Mouse (Mus musculus) hindbrain, embryonic 11.5 days (tissue): Measurements from ENCODE around the gene Ctsc. TPM values are rescaled to one million over a fixed set of nuclear protein-coding genes. Genes with fewer than 3 reads are reported as not detected.
A peak's percentile ranks its signal among the peaks of the same experiment; 100 is the strongest.

Source experiments
- ATAC-seq: fragments of 200-750 bp; cut with Nextera tagmentation; 2 replicates; pipeline ENCODE4 v1.8.0; 2017; ENCODE audit warnings: mild to moderate bottlenecking, moderate TSS enrichment, moderate library complexity; ENCODE audit not compliant: low FRiP score
- DNase-seq: peaks from one replicate; pipeline ENCODE4 v3.0.0-alpha.2; 2015; ENCODE audit warnings: low spot score
- H3K27ac ChIP-seq: fragments of 300-500 bp; sonication (generic); 2 replicates; pipeline ENCODE4 v1.5.1; 2014; ENCODE audit warnings: mild to moderate bottlenecking, low read depth, low read length
- H3K27me3 ChIP-seq: fragments of 300-500 bp; sonication (generic); 2 replicates; pipeline ENCODE4 v1.6.1; 2014; ENCODE audit warnings: mild to moderate bottlenecking, low read length, moderate library complexity, mixed read lengths; ENCODE audit not compliant: control insufficient read depth, insufficient read depth
- H3K36me3 ChIP-seq: fragments of 300-500 bp; sonication (generic); 2 replicates; pipeline ENCODE4 v1.6.1; 2014; ENCODE audit warnings: mild to moderate bottlenecking, low read length, moderate library complexity, mixed read lengths; ENCODE audit not compliant: control insufficient read depth, insufficient read depth
- H3K4me1 ChIP-seq: fragments of 300-500 bp; sonication (generic); replicated peaks from 2 replicates; pipeline ENCODE4 v1.6.1; 2014; ENCODE audit warnings: low read length, mixed read lengths; ENCODE audit not compliant: control insufficient read depth, insufficient read depth
- H3K4me2 ChIP-seq: fragments of 300-500 bp; sonication (generic); replicated peaks from 2 replicates; pipeline ENCODE4 v1.6.1; 2014; ENCODE audit warnings: mild to moderate bottlenecking, low read depth, low read length
- H3K4me3 ChIP-seq: fragments of 300-500 bp; sonication (generic); 2 replicates; pipeline ENCODE4 v1.5.1; 2014; ENCODE audit warnings: low read depth, low read length
- H3K9ac ChIP-seq: fragments of 300-500 bp; sonication (generic); 2 replicates; pipeline ENCODE4 v1.6.1; 2014; ENCODE audit warnings: low read depth, low read length
- H3K9me3 ChIP-seq: fragments of 300-500 bp; sonication (generic); 2 replicates; pipeline ENCODE4 v1.6.1; 2016; ENCODE audit warnings: low read length; ENCODE audit not compliant: control insufficient read depth
- WGBS: fragments of 180-500 bp; shearing (Covaris S2); extraction: QIAGEN DNeasy Blood & Tissue Kit; methylation state at CpG from one replicate; pipeline ENCODE4 v1.1.7; 2014; 5-methylcytosine and 5-hydroxymethylcytosine counted together
- polyA plus RNA-seq: library from polyadenylated mRNA; unstranded; fragments of >200 nt; fragmentation: Nextera tagmentation; extraction: Ambion mirVana; gene quantifications from 2 replicates; pipeline ENCODE4 v1.2.1, GENCODE M21; 2014

The Ctsc gene
- polyA plus RNA-seq, 1 experiment from 2014 or later, result 21.5 TPM

DNA sequence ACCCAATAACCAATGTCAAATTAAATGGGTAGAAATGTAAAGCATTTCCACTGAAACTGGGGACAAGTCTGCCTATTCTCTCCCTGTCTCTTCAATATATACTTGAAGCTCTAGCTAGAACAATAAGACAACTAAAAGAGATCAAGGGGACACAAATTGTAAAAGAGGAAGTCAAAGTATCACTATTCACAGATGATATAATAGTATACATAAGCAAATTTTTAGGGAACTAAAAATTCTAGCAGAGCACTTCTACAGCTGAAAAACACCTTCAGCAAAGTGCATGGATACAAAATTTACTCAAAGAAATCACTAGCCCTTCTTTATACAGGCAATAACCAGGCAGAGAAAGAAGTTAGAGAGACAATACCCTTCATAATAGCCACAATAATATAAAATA lies 23.0 kb upstream of the Ctsc start:
- no peak for DNase-seq
- Histone ChIP-seq H3K9me3 (no peaks in the 10 kb centered on the region), H3K4me2 (no peak overlapping the region), H3K4me3 (no peak overlapping the region), H3K9ac (no peak overlapping the region), H3K27me3 (no peaks in the 10 kb centered on the region), H3K36me3 (no peaks in the 10 kb centered on the region), H3K27ac (no peak overlapping the region), H3K4me1 (no peaks in the 10 kb centered on the region)
- no peak for ATAC-seq

DNA sequence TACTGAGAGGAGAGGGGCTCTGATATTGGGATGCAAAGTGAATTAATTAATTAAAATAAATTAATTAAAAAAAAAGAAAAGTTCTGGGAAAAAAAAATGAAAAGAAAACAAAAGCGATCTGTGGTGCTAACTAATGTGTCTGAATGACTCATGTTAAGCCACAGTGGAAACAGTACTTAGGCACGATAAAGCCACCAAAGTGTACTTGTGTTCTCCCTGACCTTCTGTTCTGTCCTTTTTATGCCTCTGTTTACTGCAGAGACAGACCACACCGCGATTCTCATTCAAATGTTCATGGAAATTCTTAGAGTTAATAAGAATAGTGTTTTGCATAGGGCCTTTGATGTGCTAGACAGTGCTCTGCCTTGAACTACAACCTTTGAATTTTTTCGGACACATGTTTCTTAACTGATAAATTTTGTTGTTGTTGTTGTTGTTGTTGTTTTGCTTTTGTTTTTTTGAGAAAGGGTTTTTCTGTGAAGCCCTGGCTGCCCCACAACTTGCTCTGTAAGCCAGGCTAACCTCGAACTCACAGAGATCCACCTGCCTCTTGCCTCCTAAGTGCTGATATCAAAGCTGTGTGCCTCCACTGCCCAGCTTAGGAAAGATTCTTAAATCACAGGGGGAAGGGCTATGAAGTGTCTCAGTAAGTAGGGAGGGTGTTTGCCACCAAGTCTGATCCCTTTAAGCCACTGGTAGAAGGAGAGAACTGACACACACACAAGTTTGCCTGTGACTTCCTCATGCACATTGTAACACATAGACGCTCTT lies 18.5 kb upstream of the Ctsc start:
- Histone ChIP-seq H3K27me3 (no peaks in the 10 kb centered on the region), H3K9ac (no peak overlapping the region), H3K9me3 (no peaks in the 10 kb centered on the region), H3K4me2 (no peak overlapping the region), H3K36me3 (no peaks in the 10 kb centered on the region), H3K4me3 (no peak overlapping the region), H3K27ac (no peak overlapping the region), H3K4me1 (no peaks in the 10 kb centered on the region)
- 79% methylated on average over 7 of the region's 7 CpGs for WGBS
- DNase-seq (no peak), ATAC-seq (no peak)

- Histone ChIP-seq H3K4me1 (no peaks in the 10 kb centered on the region), H3K27me3 (no peaks in the 10 kb centered on the region), H3K4me2 (no peak overlapping the region), H3K36me3 (no peaks in the 10 kb centered on the region), H3K4me3 (no peak overlapping the region), H3K9ac (no peak overlapping the region), H3K9me3 (no peaks in the 10 kb centered on the region), H3K27ac (no peak overlapping the region)
- ATAC-seq (no peak), DNase-seq (no peak)
- WGBS, result 81% methylated on average over 4 of the region's 4 CpGs
Measured at GRCm38 (mm10) chr7:88261799-88262198, 16.1 kb upstream of the Ctsc start.

GRCm38 (mm10) chr7:88264861-88265260 lies 13.0 kb upstream of the Ctsc start:
- Histone ChIP-seq H3K27ac (no peak overlapping the region), H3K4me3 (no peak overlapping the region), H3K9me3 (no peaks in the 10 kb centered on the region), H3K4me1 (no peaks in the 10 kb centered on the region), H3K27me3 (no peaks in the 10 kb centered on the region), H3K9ac (no peak overlapping the region), H3K36me3 (no peaks in the 10 kb centered on the region), H3K4me2 (no peak overlapping the region)
- DNase-seq (no peak), ATAC-seq (no peak)
- WGBS, result 85% methylated on average over 5 of the region's 5 CpGs

GRCm38 (mm10) chr7:88269913-88270312 lies 8.0 kb upstream of the Ctsc start:
- Histone ChIP-seq H3K27me3 (no peaks in the 10 kb centered on the region), H3K27ac (no peak overlapping the region), H3K9me3 (no peaks in the 10 kb centered on the region), H3K36me3 (no peaks in the 10 kb centered on the region), H3K4me2 (no peak overlapping the region), H3K4me1 (no peaks in the 10 kb centered on the region), H3K4me3 (no peak overlapping the region), H3K9ac (no peak overlapping the region)
- DNase-seq, result no peak
- 87% methylated on average over 1 of the region's 1 CpGs for WGBS
- ATAC-seq, result no peak

DNA sequence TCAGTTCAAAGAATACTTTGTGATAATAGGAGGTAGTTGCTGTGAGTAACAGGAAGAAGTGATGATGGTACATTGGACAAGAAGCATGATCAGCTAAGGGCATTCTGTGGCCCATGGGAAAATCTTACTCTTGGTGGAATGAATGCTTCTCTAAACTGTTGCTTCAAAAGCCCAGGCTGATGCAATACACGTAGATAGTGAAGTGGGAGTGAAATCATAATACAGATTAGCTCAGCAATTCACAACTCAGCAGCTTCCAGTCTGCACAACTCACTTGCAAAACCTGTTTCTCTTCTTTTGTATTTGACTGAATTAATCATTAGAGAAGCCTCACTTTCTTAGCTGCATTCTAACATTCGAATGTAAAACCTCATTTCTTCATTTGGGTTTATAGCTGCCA lies 6.4 kb upstream of the Ctsc start:
- no peak for DNase-seq
- no peak overlapping the region for H3K4me2 ChIP-seq
- H3K9ac ChIP-seq, result no peak overlapping the region
- H3K4me3 ChIP-seq, result no peak overlapping the region
- H3K27ac ChIP-seq, result no peak overlapping the region
- H3K4me1 ChIP-seq, result no peaks in the 10 kb centered on the region
- no peaks in the 10 kb centered on the region for H3K9me3 ChIP-seq
- no peaks in the 10 kb centered on the region for H3K36me3 ChIP-seq
- WGBS, result 66% methylated on average over 2 of the region's 2 CpGs
- no peaks in the 10 kb centered on the region for H3K27me3 ChIP-seq
- ATAC-seq, result no peak

DNA sequence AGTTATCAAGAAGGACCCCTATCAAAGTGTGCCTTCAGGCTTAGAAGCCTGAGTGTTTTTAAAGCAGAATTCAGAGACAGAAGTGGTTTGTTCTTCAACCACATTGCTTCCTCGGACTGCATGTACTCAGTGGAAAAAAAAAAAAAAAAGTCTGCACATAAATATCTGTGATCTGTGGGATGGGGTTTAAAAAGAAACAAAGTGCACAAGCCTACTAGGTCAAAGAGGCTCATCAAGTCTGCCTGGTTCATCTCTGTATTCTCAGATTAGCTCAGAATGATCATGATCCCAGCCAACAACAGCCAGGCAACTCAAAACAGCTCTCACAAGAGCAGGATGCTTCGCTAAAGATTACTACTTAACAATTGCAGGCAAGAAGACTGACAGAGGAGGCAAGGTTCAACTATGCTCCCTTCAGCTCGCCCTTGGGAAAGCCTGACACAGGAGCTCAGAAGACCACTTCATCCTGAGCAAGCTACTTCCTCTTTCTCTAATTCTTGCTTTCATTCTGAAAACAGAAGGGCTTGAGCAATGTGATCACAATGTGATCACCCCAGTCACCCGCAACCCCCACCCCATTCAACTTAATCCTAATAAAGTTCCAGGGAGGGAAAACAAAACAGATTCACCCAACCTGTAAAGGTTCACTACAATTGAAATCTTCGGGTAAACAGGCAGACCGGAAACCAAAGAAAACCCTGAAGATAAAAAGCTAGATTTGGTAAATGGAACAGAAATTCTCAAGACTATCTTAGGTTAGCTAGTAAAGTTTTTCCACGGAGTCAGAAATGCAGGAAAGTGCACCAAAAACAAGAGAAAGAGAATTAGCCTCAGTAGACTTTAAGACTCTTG lies 745 bp upstream of the Ctsc start:
- Histone ChIP-seq H3K9ac (no peak overlapping the region), H3K27me3 (no peaks in the 10 kb centered on the region), H3K4me3 (peak overlapping the region; percentile 39; the same call in 1 of the 2 replicates), H3K4me2 (peak overlapping the region; percentile 71), H3K27ac (no peak overlapping the region), H3K36me3 (no peaks in the 10 kb centered on the region), H3K4me1 (no peaks in the 10 kb centered on the region), H3K9me3 (no peaks in the 10 kb centered on the region)
- 49% methylated on average over 7 of the region's 7 CpGs for WGBS
- no peak for DNase-seq
- ATAC-seq, result no peak

- Histone ChIP-seq H3K27me3 (no peaks in the 10 kb centered on the region), H3K27ac (no peak overlapping the region), H3K4me2 (no peak overlapping the region), H3K9me3 (no peaks in the 10 kb centered on the region), H3K9ac (no peak overlapping the region), H3K4me3 (peak overlapping the region; percentile 39; the same call in 1 of the 2 replicates), H3K36me3 (no peaks in the 10 kb centered on the region), H3K4me1 (no peaks in the 10 kb centered on the region)
- WGBS, result 71% methylated on average over 8 of the region's 8 CpGs
- DNase-seq, result peak; percentile 4
- ATAC-seq, result no peak
Measured at GRCm38 (mm10) chr7:88278628-88279196, 827 bp downstream of the Ctsc start.
